Mouse (Mus musculus): Measurements from ENCODE around the gene Usf3.

Gene Usf3

GRCm38 (mm10) chr16:44173155-44173941 is at the start of gene Usf3:
Gene Usf3, plus strand, starts transcription at chr16:44173246.
- peak; percentile 44 for DNase-seq

- DNase-seq, result no peak
Measured at GRCm38 (mm10) chr16:44123786-44124185, 49.3 kb upstream of the Usf3 start.

- no peak for DNase-seq
Measured at GRCm38 (mm10) chr16:44124713-44125112, 48.3 kb upstream of the Usf3 start.

- DNase-seq, result no peak
Measured at GRCm38 (mm10) chr16:44125436-44125835, 47.6 kb upstream of the Usf3 start.

GRCm38 (mm10) chr16:44126437-44126836 is 46.6 kb upstream of the Usf3 start:
- DNase-seq, result no peak

- no peak for DNase-seq
Measured at GRCm38 (mm10) chr16:44132300-44132699, 40.7 kb upstream of the Usf3 start.

- no peak for DNase-seq
Measured at GRCm38 (mm10) chr16:44133187-44133586, 39.9 kb upstream of the Usf3 start.

- DNase-seq, result no peak
Measured at GRCm38 (mm10) chr16:44136511-44137021, 36.5 kb upstream of the Usf3 start.

- peak; percentile 15 for DNase-seq
Measured at GRCm38 (mm10) chr16:44138377-44138978, 34.6 kb upstream of the Usf3 start.

GRCm38 (mm10) chr16:44138979-44139535 is 34.0 kb upstream of the Usf3 start:
- DNase-seq, result peak; percentile 81

- DNase-seq, result peak; percentile 93
Measured at GRCm38 (mm10) chr16:44139536-44140185, 33.4 kb upstream of the Usf3 start, which contains the start of the genes Atp6v1a and Naa50. Gene Atp6v1a, minus strand, starts transcription at chr16:44139705. Gene Naa50, plus strand, starts transcription at chr16:44139830.

GRCm38 (mm10) chr16:44140186-44140787 is 32.8 kb upstream of the Usf3 start:
- DNase-seq, result peak; percentile 63

GRCm38 (mm10) chr16:44141483-44141882 is 31.6 kb upstream of the Usf3 start:
- no peak for DNase-seq

- no peak for DNase-seq
Measured at GRCm38 (mm10) chr16:44149002-44149767, 23.9 kb upstream of the Usf3 start.

- DNase-seq, result no peak
Measured at GRCm38 (mm10) chr16:44154497-44155057, 18.5 kb upstream of the Usf3 start.

- no peak for DNase-seq
Measured at GRCm38 (mm10) chr16:44159325-44159724, 13.7 kb upstream of the Usf3 start.

- DNase-seq, result no peak
Measured at GRCm38 (mm10) chr16:44163831-44164230, 9.2 kb upstream of the Usf3 start.

GRCm38 (mm10) chr16:44165182-44165581 is 7.9 kb upstream of the Usf3 start:
- DNase-seq, result no peak

GRCm38 (mm10) chr16:44168990-44169389 is 4.1 kb upstream of the Usf3 start:
- no peak for DNase-seq

- peak; percentile 98 for DNase-seq
Measured at GRCm38 (mm10) chr16:44172297-44173154, 520 bp upstream of the Usf3 start.
